Mouse (Mus musculus) c-Kit-positive CD71-positive TER-119-positive erythroid progenitor cells, embryonic 14.5 days (primary cell): ENCODE measurements around the gene Olfr1228.

ENCODE experiments used
- DNase-seq: peaks from one replicate; pipeline ENCODE4 v3.0.0-alpha.2; 2013; ENCODE audit warnings: low spot score

The Olfr1228 gene

DNA sequence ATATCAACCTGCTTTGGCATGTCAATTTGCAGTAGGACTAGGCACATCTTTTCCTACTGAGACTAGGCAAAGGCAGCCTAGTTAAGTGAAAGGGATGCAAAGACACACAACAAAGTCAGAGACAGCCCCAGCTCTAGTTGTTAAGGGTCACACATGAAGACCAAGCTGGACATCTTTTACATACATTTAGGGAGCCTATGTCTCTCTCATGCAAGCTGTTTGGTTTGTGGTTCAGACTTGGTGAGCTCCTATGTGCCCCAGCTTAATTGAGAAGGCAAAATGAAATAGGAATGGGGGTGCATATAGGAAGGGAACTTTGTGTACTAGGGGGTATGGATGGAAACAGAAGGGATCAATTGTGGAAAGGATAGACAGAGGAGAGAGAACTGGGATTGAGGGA lies at the start of gene Olfr1228:
TSS of gene Olfr1228 (minus strand) at position 101 of the 400 bp plus-strand sequence.
- DNase-seq: no peak

DNA sequence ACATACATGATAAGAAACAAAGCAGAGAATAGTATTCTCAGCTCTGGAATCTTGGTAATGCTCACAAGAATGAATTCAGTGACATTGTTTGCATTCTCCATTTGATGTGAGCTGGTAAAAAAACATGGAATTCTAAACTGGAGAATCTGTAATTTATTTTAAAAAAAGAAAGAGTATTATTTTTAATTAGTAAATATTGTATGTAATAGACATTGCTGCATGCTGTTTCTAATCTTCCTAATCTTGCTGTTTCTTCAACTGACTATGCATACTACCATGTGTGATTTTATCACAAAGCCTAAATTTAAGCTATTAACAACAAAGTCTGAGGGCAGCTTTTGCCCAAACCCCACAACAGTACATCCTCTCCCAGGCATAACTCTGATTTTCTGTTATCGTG lies 43.3 kb upstream of the Olfr1228 start, which contains the start of gene Olfr1230:
TSS of gene Olfr1230 (minus strand) at position 101 of the 400 bp plus-strand sequence.
- DNase-seq: no peak

DNA sequence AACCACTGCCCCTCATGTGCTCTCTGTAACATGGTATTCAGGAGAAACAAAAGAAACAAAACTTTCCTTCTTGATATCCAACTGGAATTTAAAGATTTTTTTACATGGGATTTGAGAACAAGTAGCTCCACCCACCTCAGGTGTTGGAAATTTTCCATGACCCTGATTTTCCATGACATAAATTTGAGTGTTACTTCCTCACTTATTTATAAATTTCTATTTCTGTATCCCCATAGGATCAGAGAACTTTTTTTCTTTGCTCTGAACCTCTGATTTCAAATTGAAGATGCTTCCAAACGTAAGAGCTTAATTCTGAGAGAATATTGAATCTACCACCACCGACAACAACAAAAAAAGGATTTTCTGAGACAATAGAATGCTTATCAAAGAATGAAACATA lies 34.1 kb upstream of the Olfr1228 start, which contains the start of gene Olfr1229:
TSS of gene Olfr1229 (minus strand) at position 101 of the 400 bp plus-strand sequence.
- no peak for DNase-seq

DNA sequence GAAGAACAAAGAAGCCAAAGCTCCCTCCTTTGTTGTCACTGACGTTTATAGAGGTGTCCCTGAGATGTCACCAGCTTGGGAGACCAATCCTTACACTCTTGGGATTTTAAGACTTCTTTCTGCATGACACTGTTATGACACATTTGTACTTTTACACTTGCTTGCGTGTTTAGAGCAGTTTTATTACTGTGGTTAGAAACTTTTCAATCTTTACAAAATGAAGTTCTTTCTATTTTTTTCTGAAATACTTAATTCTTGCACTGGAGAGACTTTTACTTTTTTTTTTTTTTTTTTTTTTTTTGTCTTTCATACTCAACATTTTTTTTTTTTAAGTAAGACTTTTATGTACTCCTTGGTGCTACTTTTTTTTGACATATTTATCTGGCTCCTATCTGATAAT lies 53.9 kb downstream of the Olfr1228 start, which contains the start of gene Olfr1226:
TSS of gene Olfr1226 (minus strand) at position 101 of the 400 bp plus-strand sequence.
- DNase-seq: no peak
